In the genomic region with DNA sequence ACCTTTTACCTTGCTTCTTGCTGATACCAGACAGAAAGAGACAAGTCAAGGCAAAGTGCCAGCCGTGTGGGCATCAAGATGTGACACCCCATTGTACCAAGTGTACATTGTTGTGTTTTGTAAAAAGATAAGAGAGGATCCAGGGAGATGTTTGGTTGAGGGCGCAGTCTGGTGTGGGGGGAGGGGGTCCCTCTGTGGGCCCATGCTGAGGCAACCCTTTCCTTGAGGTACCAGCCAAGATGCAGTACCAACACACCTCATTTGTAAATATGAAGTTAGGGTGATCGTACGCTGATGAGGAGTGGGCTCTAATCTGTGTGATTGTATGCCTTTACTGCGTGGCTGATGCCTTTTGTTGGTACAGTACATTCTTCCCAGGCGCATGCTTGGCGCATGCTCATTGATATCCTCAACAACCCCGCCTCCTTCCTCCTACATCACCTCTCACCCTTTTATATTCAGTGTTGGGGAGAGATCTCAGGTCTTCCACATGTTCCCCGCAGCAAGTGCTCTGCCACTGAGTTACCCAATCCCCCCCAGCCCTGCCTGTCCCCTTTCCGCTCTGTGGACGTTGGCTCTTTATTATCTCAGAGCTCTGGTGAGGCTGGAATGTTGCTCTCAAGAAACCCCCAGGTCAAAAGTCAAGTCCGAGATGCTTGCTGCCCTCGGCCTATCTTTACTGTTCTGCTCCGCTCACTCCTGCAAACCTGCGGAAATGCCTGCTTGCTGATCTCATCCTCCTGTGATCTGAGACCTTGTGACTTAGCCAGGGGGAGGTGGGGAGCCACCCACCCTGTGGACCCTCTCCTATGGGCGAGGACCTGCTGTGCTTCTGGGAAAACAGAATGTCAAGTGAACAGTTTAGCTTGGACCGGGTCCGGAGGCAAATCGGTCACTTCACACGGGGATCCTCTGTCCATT, we compare ENCODE assay signal across 11 mouse cellular contexts.
DNase-seq lines count a peak whose midpoint lies in the region; ATAC-seq and TF ChIP-seq lines count a peak whose summit lies in the region.
"Had no signal": no experiment of that assay in that cellular context is flagged by ENCODE, and none has a peak within 500 bp of the region (broad histone marks: within the 10 kb centered on the region; RNA-seq: fewer than 3 reads in every experiment).

No protein-coding gene starts in this region.

- H3K4me3 ChIP-seq in intestine, embryonic 15.5 days (replicated peaks), result no peak overlapping the region
- H3K4me3 ChIP-seq in intestine, embryonic 16.5 days (ENCODE audit: low read length), result no peak overlapping the region
- H3K4me3 ChIP-seq in embryonic facial prominence, embryonic 15.5 days (replicated peaks), result no peak overlapping the region
- no peak overlapping the region for H3K4me3 ChIP-seq in kidney, embryonic 16.5 days (ENCODE audit: low read length)
- no peak overlapping the region for H3K4me3 ChIP-seq in forebrain, embryonic 13.5 days
- H3K4me3 ChIP-seq: forebrain, embryonic 12.5 days had no signal

- no peaks in the 10 kb centered on the region for H3K9me3 ChIP-seq in intestine, embryonic 15.5 days
- no peaks in the 10 kb centered on the region for H3K9me3 ChIP-seq in intestine, embryonic 16.5 days (ENCODE audit: control insufficient read depth, low read length)
- no peaks in the 10 kb centered on the region for H3K9me3 ChIP-seq in embryonic facial prominence, embryonic 15.5 days (replicated peaks)
- H3K9me3 ChIP-seq in kidney, embryonic 16.5 days (ENCODE audit: low read length), result no peaks in the 10 kb centered on the region
- no peaks in the 10 kb centered on the region for H3K9me3 ChIP-seq in forebrain, embryonic 13.5 days (replicated peaks)
- H3K9me3 ChIP-seq: forebrain, embryonic 12.5 days had no signal

- DNase-seq in Patski (ENCODE audit: low read depth, low spot score), result peak; percentile 90
- DNase-seq in spleen, postnatal 10 days (ENCODE audit: low spot score in 2 of 2), result no peak
- no peak for DNase-seq in cerebellum, postnatal 36 days
- DNase-seq: cerebellum, postnatal 10 days had no signal

- in situ Hi-C loops in Patski (cut with MboI; ENCODE audit: low pct_unique_long_range_greater_than_20kb), result loop anchor here (5.0 kb wide), 1 partner anchor 103 kb away; a partner anchor contains a TSS

- TF ChIP-seq CTCF in Patski (IDR thresholded peaks at IDR 0.05), result no peak

- H3K27me3 ChIP-seq in intestine, embryonic 15.5 days (replicated peaks), result no peaks in the 10 kb centered on the region
- H3K27me3 ChIP-seq in intestine, embryonic 16.5 days (replicated peaks; ENCODE audit: control insufficient read depth, insufficient read depth, low read length), result no peaks in the 10 kb centered on the region
- H3K27me3 ChIP-seq in Patski, result no peaks in the 10 kb centered on the region
- no peaks in the 10 kb centered on the region for H3K27me3 ChIP-seq in embryonic facial prominence, embryonic 15.5 days
- H3K27me3 ChIP-seq in kidney, embryonic 16.5 days (ENCODE audit: insufficient read depth, low read length), result no peaks in the 10 kb centered on the region
- H3K27me3 ChIP-seq in forebrain, embryonic 13.5 days, result no peaks in the 10 kb centered on the region
- H3K27me3 ChIP-seq: forebrain, embryonic 12.5 days had no signal

- POLR2A ChIA-PET in Patski (lab: Charles Lee), result interaction anchor here (0.6 kb wide), 1 partner anchor 9 kb away, joined by 4 read pairs; no protein-coding TSS in a partner anchor

- CTCF ChIA-PET in Patski (lab: Charles Lee), result interaction anchor here (1.5 kb wide), 1 partner anchor 41 kb away, joined by 4 read pairs; no protein-coding TSS in a partner anchor

- no peak overlapping the region for H3K9ac ChIP-seq in intestine, embryonic 15.5 days
- no peak overlapping the region for H3K9ac ChIP-seq in intestine, embryonic 16.5 days (ENCODE audit: low read depth, low read length)
- no peak overlapping the region for H3K9ac ChIP-seq in embryonic facial prominence, embryonic 15.5 days
- no peak overlapping the region; the same call in 1 of the 2 replicates for H3K9ac ChIP-seq in kidney, embryonic 16.5 days (replicated peaks; ENCODE audit: low read length)
- no peak overlapping the region for H3K9ac ChIP-seq in forebrain, embryonic 13.5 days
- H3K9ac ChIP-seq: forebrain, embryonic 12.5 days had no signal

- H3K27ac ChIP-seq in intestine, embryonic 15.5 days, result no peak overlapping the region
- no peak overlapping the region for H3K27ac ChIP-seq in intestine, embryonic 16.5 days (ENCODE audit: low read length)
- H3K27ac ChIP-seq in embryonic facial prominence, embryonic 15.5 days (replicated peaks), result peak overlapping the region; percentile 52
- H3K27ac ChIP-seq in kidney, embryonic 16.5 days (ENCODE audit: low read length), result no peak overlapping the region; the same call in 1 of the 2 replicates
- H3K27ac ChIP-seq in forebrain, embryonic 13.5 days, result no peak overlapping the region
- H3K27ac ChIP-seq: forebrain, embryonic 12.5 days had no signal

- H3K4me1 ChIP-seq in intestine, embryonic 15.5 days (replicated peaks), result no peaks in the 10 kb centered on the region
- no peaks in the 10 kb centered on the region for H3K4me1 ChIP-seq in intestine, embryonic 16.5 days (ENCODE audit: control insufficient read depth, insufficient read depth, low read length)
- peaks cover 4% of the 10 kb centered on the region for H3K4me1 ChIP-seq in embryonic facial prominence, embryonic 15.5 days
- peaks cover 7% of the 10 kb centered on the region; the same call in 1 of the 2 replicates for H3K4me1 ChIP-seq in kidney, embryonic 16.5 days (ENCODE audit: insufficient read depth, low read length)
- H3K4me1 ChIP-seq in forebrain, embryonic 13.5 days, result no peaks in the 10 kb centered on the region

- WGBS in intestine, embryonic 15.5 days, result 57% methylated on average over 20 of the region's 20 CpGs
- 61% methylated on average over 20 of the region's 20 CpGs for WGBS in intestine, embryonic 16.5 days
- 72% methylated on average over 20 of the region's 20 CpGs for WGBS in embryonic facial prominence, embryonic 15.5 days
- 51% methylated on average over 20 of the region's 20 CpGs for WGBS in kidney, embryonic 16.5 days
- 76% methylated on average over 20 of the region's 20 CpGs for WGBS in forebrain, embryonic 13.5 days

- no peak overlapping the region for H3K4me2 ChIP-seq in intestine, embryonic 15.5 days (replicated peaks)
- H3K4me2 ChIP-seq in intestine, embryonic 16.5 days (ENCODE audit: low read depth, low read length), result no peak overlapping the region
- H3K4me2 ChIP-seq in embryonic facial prominence, embryonic 15.5 days (replicated peaks), result no peak overlapping the region
- H3K4me2 ChIP-seq in kidney, embryonic 16.5 days (replicated peaks; ENCODE audit: low read depth, low read length), result peak overlapping the region; percentile 39
- no peak overlapping the region for H3K4me2 ChIP-seq in forebrain, embryonic 13.5 days
- H3K4me2 ChIP-seq: forebrain, embryonic 12.5 days; liver, embryonic 11.5 days had no signal

- no peaks in the 10 kb centered on the region for H3K36me3 ChIP-seq in intestine, embryonic 15.5 days
- H3K36me3 ChIP-seq in intestine, embryonic 16.5 days (ENCODE audit: control insufficient read depth, insufficient read depth, low read length), result no peaks in the 10 kb centered on the region
- no peaks in the 10 kb centered on the region for H3K36me3 ChIP-seq in embryonic facial prominence, embryonic 15.5 days
- H3K36me3 ChIP-seq in kidney, embryonic 16.5 days (ENCODE audit: insufficient read depth, low read length), result no peaks in the 10 kb centered on the region
- no peaks in the 10 kb centered on the region for H3K36me3 ChIP-seq in forebrain, embryonic 13.5 days (ENCODE audit: poor library complexity, severe bottlenecking)
- H3K36me3 ChIP-seq: forebrain, embryonic 12.5 days had no signal

- ATAC-seq in intestine, embryonic 15.5 days, result peak; percentile 31
- no peak for ATAC-seq in intestine, embryonic 16.5 days
- ATAC-seq in Patski, result peak; percentile 78
- 0 out of 2 replicates have a peak, but pooled peaks have one; percentile 24 for ATAC-seq in embryonic facial prominence, embryonic 15.5 days (ENCODE audit: insufficient number of reproducible peaks, low FRiP score, low TSS enrichment, low read depth)
- peak; percentile 69 for ATAC-seq in kidney, embryonic 16.5 days (ENCODE audit: low FRiP score, low TSS enrichment)
- no peak for ATAC-seq in forebrain, embryonic 13.5 days

Comparison
In these comparisons a context has a peak if more than half of its experiments do, and no peak if none do; other contexts are left out.
1. ATAC-seq: peak in intestine, embryonic 15.5 days (single experiment), Patski (single experiment), embryonic facial prominence, embryonic 15.5 days (single experiment) and kidney, embryonic 16.5 days (single experiment); none in intestine, embryonic 16.5 days (single experiment) and forebrain, embryonic 13.5 days (single experiment).